Mouse (Mus musculus) embryonic facial prominence, embryonic 12.5 days (tissue): ENCODE data around the gene Cdk6. TPM values are rescaled to one million over a fixed set of nuclear protein-coding genes. Genes with fewer than 3 reads are reported as not detected.

Experiments
- ATAC-seq: fragments of 200-750 bp; cut with Nextera tagmentation; 2 replicates; pipeline ENCODE4 v1.8.0; 2017; ENCODE audit not compliant: insufficient number of reproducible peaks, insufficient read depth, low FRiP score, low TSS enrichment
- H3K27ac ChIP-seq: fragments of 300-500 bp; sonication (generic); 2 replicates; pipeline ENCODE4 v1.5.1; 2016; ENCODE audit warnings: mild to moderate bottlenecking
- H3K27me3 ChIP-seq: fragments of 300-500 bp; sonication (generic); 2 replicates; pipeline ENCODE4 v1.6.1; 2016; ENCODE audit warnings: mild to moderate bottlenecking, moderate library complexity
- H3K36me3 ChIP-seq: fragments of 300-500 bp; sonication (generic); 2 replicates; pipeline ENCODE4 v1.6.1; 2016; ENCODE audit warnings: mild to moderate bottlenecking
- H3K4me1 ChIP-seq: fragments of 300-500 bp; sonication (generic); 2 replicates; pipeline ENCODE4 v1.6.1; 2016
- H3K4me2 ChIP-seq: fragments of 300-500 bp; sonication (generic); replicated peaks from 2 replicates; pipeline ENCODE4 v1.6.1; 2016; ENCODE audit warnings: mild to moderate bottlenecking, moderate library complexity
- H3K4me3 ChIP-seq: fragments of 300-500 bp; sonication (generic); 2 replicates; pipeline ENCODE4 v1.5.1; 2016; ENCODE audit warnings: mild to moderate bottlenecking
- H3K9ac ChIP-seq: fragments of 300-500 bp; sonication (generic); 2 replicates; pipeline ENCODE4 v1.6.1; 2016; ENCODE audit warnings: mild to moderate bottlenecking, moderate library complexity
- H3K9me3 ChIP-seq: fragments of 300-500 bp; sonication (generic); 2 replicates; pipeline ENCODE4 v1.6.1; 2016; ENCODE audit warnings: mild to moderate bottlenecking, moderate library complexity
- WGBS: fragments of 180-500 bp; shearing (Covaris S2); methylation state at CpG from one replicate; pipeline ENCODE4 v1.1.7; 2016; 5-methylcytosine and 5-hydroxymethylcytosine counted together
- polyA plus RNA-seq: library from polyadenylated mRNA; unstranded; fragments of >200 nt; fragmentation: Nextera tagmentation; extraction: Ambion mirVana; gene quantifications from 2 replicates; pipeline ENCODE4 v1.2.1, GENCODE M21; 2016

The Cdk6 gene
- polyA plus RNA-seq, 1 experiment from 2014 or later, result 31.0 TPM

GRCm38 (mm10) chr5:3480637-3481395 lies 139.5 kb downstream of the Cdk6 start:
- H3K4me1 ChIP-seq, result no peaks in the 10 kb centered on the region
- 93% methylated on average over 9 of the region's 9 CpGs for WGBS
- ATAC-seq, result no peak

GRCm38 (mm10) chr5:3482474-3482873 lies 141.2 kb downstream of the Cdk6 start:
- no peak for ATAC-seq
- Histone ChIP-seq H3K27me3 (no peaks in the 10 kb centered on the region), H3K4me1 (no peaks in the 10 kb centered on the region), H3K4me2 (no peak overlapping the region), H3K9me3 (peaks cover 3% of the 10 kb centered on the region; the same call in 1 of the 2 replicates), H3K27ac (no peak overlapping the region), H3K9ac (no peak overlapping the region), H3K36me3 (0 out of 2 replicates have a peak, but pooled peaks cover 3% of the 10 kb centered on the region), H3K4me3 (no peak overlapping the region)
- 88% methylated on average over 7 of the region's 7 CpGs for WGBS

More at GRCm38 (mm10) chr5:3480637-3481395, 139.5 kb downstream of the Cdk6 start:
- no peak overlapping the region for H3K4me2 ChIP-seq
- H3K9ac ChIP-seq, result no peak overlapping the region
- H3K9me3 ChIP-seq, result peaks cover 3% of the 10 kb centered on the region; the same call in 1 of the 2 replicates
- 0 out of 2 replicates have a peak, but pooled peaks cover 3% of the 10 kb centered on the region for H3K36me3 ChIP-seq
- H3K4me3 ChIP-seq, result no peak overlapping the region
- no peaks in the 10 kb centered on the region for H3K27me3 ChIP-seq
- H3K27ac ChIP-seq, result no peak overlapping the region

- Histone ChIP-seq H3K4me1 (no peaks in the 10 kb centered on the region), H3K9me3 (peaks cover 3% of the 10 kb centered on the region; the same call in 1 of the 2 replicates), H3K27me3 (no peaks in the 10 kb centered on the region), H3K36me3 (0 out of 2 replicates have a peak, but pooled peaks cover 3% of the 10 kb centered on the region), H3K4me3 (no peak overlapping the region), H3K27ac (no peak overlapping the region), H3K4me2 (no peak overlapping the region), H3K9ac (no peak overlapping the region)
- no peak for ATAC-seq
- WGBS, result 91% methylated on average over 5 of the region's 5 CpGs
Observed at GRCm38 (mm10) chr5:3483054-3483722, 141.9 kb downstream of the Cdk6 start.

GRCm38 (mm10) chr5:3486579-3487282 lies 145.4 kb downstream of the Cdk6 start:
- 46% methylated on average over 7 of the region's 7 CpGs for WGBS

DNA sequence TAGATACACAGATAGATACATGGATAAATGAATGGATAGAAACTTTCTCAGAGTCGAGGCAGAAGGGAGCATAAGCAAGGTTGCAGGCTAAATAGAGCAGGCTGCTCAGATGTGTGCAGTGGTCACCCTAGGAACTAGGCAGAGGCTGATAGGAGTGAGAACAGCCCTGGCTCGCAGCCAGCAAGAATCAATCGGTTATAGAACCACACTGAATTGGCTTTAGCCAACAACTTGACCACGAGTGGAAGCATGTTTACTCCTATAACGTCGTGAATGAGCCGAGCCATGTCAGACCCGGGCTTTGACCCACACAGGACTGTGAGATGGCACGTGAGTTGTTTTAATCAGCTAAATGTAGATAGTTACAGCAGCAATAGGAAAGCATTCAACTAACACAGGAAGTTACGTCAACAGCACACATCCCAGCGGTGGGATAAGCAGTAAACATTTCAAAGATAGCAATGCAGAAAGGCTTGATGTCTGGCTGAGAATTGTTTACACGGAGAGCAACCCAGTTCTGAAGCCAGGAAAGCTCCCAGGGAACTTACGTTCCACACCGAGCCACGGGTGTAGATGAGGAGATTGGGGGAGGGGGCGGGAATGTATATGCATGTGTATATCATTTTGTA lies 147.0 kb downstream of the Cdk6 start:
- Histone ChIP-seq H3K9ac (no peak overlapping the region), H3K4me1 (no peaks in the 10 kb centered on the region), H3K4me3 (no peak overlapping the region), H3K36me3 (0 out of 2 replicates have a peak, but pooled peaks cover 3% of the 10 kb centered on the region), H3K9me3 (peaks cover 3% of the 10 kb centered on the region; the same call in 1 of the 2 replicates), H3K27me3 (no peaks in the 10 kb centered on the region), H3K4me2 (no peak overlapping the region), H3K27ac (no peak overlapping the region)
- ATAC-seq, result no peak
- WGBS, result 72% methylated on average over 16 of the region's 16 CpGs

More at GRCm38 (mm10) chr5:3486579-3487282, 145.4 kb downstream of the Cdk6 start:
- peaks cover 3% of the 10 kb centered on the region; the same call in 1 of the 2 replicates for H3K9me3 ChIP-seq
- no peak for ATAC-seq
- no peak overlapping the region for H3K9ac ChIP-seq
- no peaks in the 10 kb centered on the region for H3K4me1 ChIP-seq
- 0 out of 2 replicates have a peak, but pooled peaks cover 3% of the 10 kb centered on the region for H3K36me3 ChIP-seq
- no peak overlapping the region for H3K4me2 ChIP-seq
- H3K4me3 ChIP-seq, result no peak overlapping the region
- no peak overlapping the region for H3K27ac ChIP-seq
- no peaks in the 10 kb centered on the region for H3K27me3 ChIP-seq

GRCm38 (mm10) chr5:3490358-3490757 lies 149.1 kb downstream of the Cdk6 start:
- H3K9me3 ChIP-seq, result no peaks in the 10 kb centered on the region
- no peaks in the 10 kb centered on the region for H3K4me1 ChIP-seq
- no peak overlapping the region for H3K27ac ChIP-seq
- H3K4me2 ChIP-seq, result no peak overlapping the region
- H3K27me3 ChIP-seq, result no peaks in the 10 kb centered on the region
- no peak overlapping the region for H3K9ac ChIP-seq
- 88% methylated on average over 3 of the region's 3 CpGs for WGBS
- H3K4me3 ChIP-seq, result no peak overlapping the region
- H3K36me3 ChIP-seq, result 0 out of 2 replicates have a peak, but pooled peaks cover 2% of the 10 kb centered on the region
- ATAC-seq, result no peak

GRCm38 (mm10) chr5:3491084-3491483 lies 149.8 kb downstream of the Cdk6 start:
- no peak overlapping the region for H3K4me2 ChIP-seq
- H3K27me3 ChIP-seq, result no peaks in the 10 kb centered on the region
- WGBS, result 84% methylated on average over 9 of the region's 9 CpGs
- H3K4me1 ChIP-seq, result no peaks in the 10 kb centered on the region
- no peak for ATAC-seq
- H3K27ac ChIP-seq, result no peak overlapping the region
- H3K4me3 ChIP-seq, result no peak overlapping the region
- H3K36me3 ChIP-seq, result no peaks in the 10 kb centered on the region
- H3K9ac ChIP-seq, result no peak overlapping the region
- no peaks in the 10 kb centered on the region for H3K9me3 ChIP-seq

- no peak overlapping the region for H3K4me2 ChIP-seq
- H3K4me1 ChIP-seq, result no peaks in the 10 kb centered on the region
- no peak for ATAC-seq
- H3K4me3 ChIP-seq, result no peak overlapping the region
- 70% methylated on average over 5 of the region's 5 CpGs for WGBS
- no peaks in the 10 kb centered on the region for H3K9me3 ChIP-seq
- H3K27me3 ChIP-seq, result no peaks in the 10 kb centered on the region
- no peak overlapping the region for H3K9ac ChIP-seq
- H3K27ac ChIP-seq, result no peak overlapping the region
- H3K36me3 ChIP-seq, result no peaks in the 10 kb centered on the region
Observed at GRCm38 (mm10) chr5:3491883-3492282, 150.6 kb downstream of the Cdk6 start.

DNA sequence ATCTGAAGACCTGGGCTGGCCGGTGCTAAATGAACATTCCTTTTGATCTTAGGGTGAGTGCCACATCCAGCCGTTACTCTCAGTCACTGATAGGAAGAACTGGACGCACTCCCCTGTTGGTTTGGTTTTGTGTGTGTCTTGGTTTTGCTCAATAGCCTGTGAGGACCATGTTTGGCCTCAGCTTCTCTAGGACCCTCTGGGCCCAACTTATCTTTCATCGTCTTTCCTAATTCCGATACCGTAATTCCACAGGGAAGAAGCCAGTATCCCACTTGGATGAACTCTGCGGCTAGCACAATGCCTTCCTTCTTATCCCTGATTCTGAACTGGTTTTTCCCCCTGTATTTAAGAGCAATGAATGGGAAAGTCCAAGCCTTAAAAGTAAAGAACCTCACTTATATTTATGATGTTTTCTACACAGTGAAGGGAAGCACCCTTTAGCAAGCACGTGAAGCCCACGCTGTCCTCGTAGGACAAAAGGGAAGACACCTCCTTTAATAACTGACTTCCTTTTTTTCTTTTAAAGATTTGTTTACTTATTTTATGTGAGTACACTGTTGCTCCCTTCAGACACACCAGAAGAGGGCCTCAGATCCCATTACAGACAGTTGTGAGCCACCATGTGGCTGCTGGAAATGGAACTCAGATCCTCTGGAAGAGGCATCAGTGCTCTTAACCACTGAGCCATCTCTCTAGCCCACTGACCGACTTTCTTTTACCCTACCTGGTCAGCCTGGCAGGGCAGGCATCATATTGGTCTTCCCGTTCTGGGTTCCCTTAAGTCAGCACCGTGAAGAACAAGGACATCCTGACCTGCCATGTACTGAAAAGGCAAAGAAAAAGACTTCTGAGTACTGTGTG lies 151.7 kb downstream of the Cdk6 start:
- no peaks in the 10 kb centered on the region for H3K4me1 ChIP-seq
- no peaks in the 10 kb centered on the region for H3K9me3 ChIP-seq
- ATAC-seq, result no peak
- WGBS, result 89% methylated on average over 13 of the region's 13 CpGs
- no peaks in the 10 kb centered on the region for H3K27me3 ChIP-seq
- no peak overlapping the region for H3K4me2 ChIP-seq
- no peak overlapping the region for H3K4me3 ChIP-seq
- no peak overlapping the region for H3K9ac ChIP-seq
- H3K36me3 ChIP-seq, result no peaks in the 10 kb centered on the region
- no peak overlapping the region for H3K27ac ChIP-seq

GRCm38 (mm10) chr5:3493968-3494367 lies 152.7 kb downstream of the Cdk6 start:
- H3K27me3 ChIP-seq, result no peaks in the 10 kb centered on the region
- H3K36me3 ChIP-seq, result no peaks in the 10 kb centered on the region
- 91% methylated on average over 9 of the region's 9 CpGs for WGBS
- no peak overlapping the region for H3K27ac ChIP-seq
- no peaks in the 10 kb centered on the region for H3K4me1 ChIP-seq
- no peak overlapping the region for H3K4me2 ChIP-seq
- no peaks in the 10 kb centered on the region for H3K9me3 ChIP-seq
- no peak overlapping the region for H3K4me3 ChIP-seq
- ATAC-seq, result no peak
- H3K9ac ChIP-seq, result no peak overlapping the region
